Mouse (Mus musculus) lung, embryonic 15.5 days (tissue): ENCODE measurements at regions not wholly inside any gene's neighbourhood (a gene's known extent, or its start where the extent isn't known, plus 50 kb on each side); places are given as distances from the start of the nearest gene placed in this dataset.

Experiments used
- ATAC-seq: fragments of 200-750 bp; cut with Nextera tagmentation; 2 replicates; pipeline ENCODE4 v1.8.0; 2017; ENCODE audit warnings: moderate number of reproducible peaks, borderline replicate concordance; ENCODE audit not compliant: low FRiP score, low TSS enrichment; ENCODE audit errors: extremely low read depth
- H3K27ac ChIP-seq: fragments of 300-500 bp; sonication (generic); 2 replicates; pipeline ENCODE4 v1.5.1; 2015; ENCODE audit warnings: moderate library complexity, mild to moderate bottlenecking, inconsistent platforms
- H3K27me3 ChIP-seq: fragments of 300-500 bp; sonication (generic); 2 replicates; pipeline ENCODE4 v1.6.1; 2015; ENCODE audit warnings: inconsistent platforms
- H3K36me3 ChIP-seq: fragments of 300-500 bp; sonication (generic); 2 replicates; pipeline ENCODE4 v1.6.1; 2015; ENCODE audit warnings: inconsistent platforms
- H3K4me1 ChIP-seq: fragments of 300-500 bp; sonication (generic); 2 replicates; pipeline ENCODE4 v1.6.1; 2015; ENCODE audit warnings: inconsistent platforms
- H3K4me2 ChIP-seq: fragments of 300-500 bp; sonication (generic); 2 replicates; pipeline ENCODE4 v1.6.1; 2015; ENCODE audit warnings: inconsistent platforms, mild to moderate bottlenecking, moderate library complexity
- H3K4me3 ChIP-seq: fragments of 300-500 bp; sonication (generic); 2 replicates; pipeline ENCODE4 v1.5.1; 2015; ENCODE audit warnings: mild to moderate bottlenecking, inconsistent platforms
- H3K9ac ChIP-seq: fragments of 300-500 bp; sonication (generic); 2 replicates; pipeline ENCODE4 v1.6.1; 2015; ENCODE audit warnings: inconsistent platforms
- H3K9me3 ChIP-seq: fragments of 300-500 bp; sonication (generic); 2 replicates; pipeline ENCODE4 v1.6.1; 2016; ENCODE audit warnings: inconsistent platforms
- WGBS: fragments of 180-500 bp; shearing (Covaris S2); methylation state at CpG from one replicate; pipeline ENCODE4 v1.1.7; 2015; 5-methylcytosine and 5-hydroxymethylcytosine counted together

DNA sequence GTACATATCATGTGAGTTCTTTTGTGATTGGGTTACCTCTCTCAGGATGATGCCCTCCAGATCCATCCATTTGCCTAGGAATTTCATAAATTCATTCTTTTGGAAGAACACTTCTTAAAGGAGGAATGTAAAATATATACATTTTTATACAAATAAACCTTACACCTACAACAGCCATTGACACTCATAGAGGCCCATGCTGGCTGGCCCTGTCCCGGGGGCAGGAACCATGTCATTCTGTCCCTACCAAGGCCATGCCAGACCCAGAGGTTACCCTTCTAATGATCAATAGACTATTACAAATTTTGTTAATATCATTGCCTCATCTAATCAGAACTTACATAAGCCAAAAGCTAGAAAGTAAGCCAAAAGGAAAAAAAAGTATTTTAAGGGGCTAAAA is 49.9 kb upstream of the Boc start:
- ATAC-seq = no peak
- Histone ChIP-seq H3K27me3 (no peaks in the 10 kb centered on the region), H3K4me3 (no peak overlapping the region), H3K9ac (no peak overlapping the region), H3K27ac (no peak overlapping the region), H3K4me1 (peaks cover 7% of the 10 kb centered on the region), H3K4me2 (no peak overlapping the region), H3K9me3 (no peaks in the 10 kb centered on the region), H3K36me3 (no peaks in the 10 kb centered on the region)
- WGBS = 84% methylated on average over 1 of the region's 1 CpGs
